Mouse (Mus musculus) cerebellum, adult 18-20 months (tissue): ENCODE results near the gene Fam104a.
A peak's percentile ranks its signal among the peaks of the same experiment; 100 is the strongest.

Source experiments
- DNase-seq, 2 experiments: peaks; one replicate each; pipeline ENCODE4 v3.0.0; 2021

Fam104a gene

DNA sequence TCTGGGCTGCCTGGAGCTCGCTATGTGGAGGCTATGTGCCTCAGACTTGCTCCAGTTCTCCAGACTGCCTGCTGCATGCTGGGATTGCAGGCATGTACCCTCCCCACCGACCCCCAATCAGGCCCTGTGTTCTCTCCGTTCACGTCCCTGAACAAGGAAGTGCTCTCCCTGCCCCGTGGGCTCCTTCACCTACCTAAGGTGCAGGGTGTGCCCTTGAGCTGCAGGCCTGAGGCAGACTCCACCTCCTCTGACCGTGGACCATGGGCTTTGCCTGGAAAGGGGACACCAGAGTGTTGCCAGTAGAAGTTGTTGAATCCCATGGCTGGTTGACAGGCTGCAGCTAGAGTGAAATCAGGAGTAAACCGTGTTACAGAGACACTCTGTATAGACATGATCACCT lies 15.7 kb upstream of the Fam104a start:
- no peak for DNase-seq

DNA sequence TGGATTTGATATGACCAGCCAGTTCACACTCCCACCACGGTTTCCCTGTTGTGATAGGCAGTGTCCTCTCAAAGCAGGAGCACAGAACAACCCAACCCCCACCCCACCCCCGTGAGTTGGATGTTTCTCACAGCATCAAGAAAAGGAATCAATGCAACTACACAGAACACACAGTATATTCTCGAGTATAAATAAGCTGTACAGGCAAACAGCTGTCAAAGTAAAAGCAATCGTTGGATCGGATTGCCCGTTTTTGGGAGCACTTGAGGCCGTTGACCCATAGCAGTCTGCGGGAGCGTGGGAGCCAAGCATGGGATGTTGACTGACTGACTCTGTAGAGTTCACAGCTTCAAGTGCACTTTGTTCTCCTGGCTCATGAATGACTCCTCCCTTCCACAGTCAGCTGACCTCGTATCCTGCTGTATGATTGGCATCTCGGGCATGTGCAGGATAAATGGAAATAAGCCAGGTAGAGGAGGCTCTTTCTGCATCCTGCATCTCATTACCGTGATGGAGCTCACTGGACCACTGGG lies 14.1 kb upstream of the Fam104a start:
- no peak for DNase-seq

DNA sequence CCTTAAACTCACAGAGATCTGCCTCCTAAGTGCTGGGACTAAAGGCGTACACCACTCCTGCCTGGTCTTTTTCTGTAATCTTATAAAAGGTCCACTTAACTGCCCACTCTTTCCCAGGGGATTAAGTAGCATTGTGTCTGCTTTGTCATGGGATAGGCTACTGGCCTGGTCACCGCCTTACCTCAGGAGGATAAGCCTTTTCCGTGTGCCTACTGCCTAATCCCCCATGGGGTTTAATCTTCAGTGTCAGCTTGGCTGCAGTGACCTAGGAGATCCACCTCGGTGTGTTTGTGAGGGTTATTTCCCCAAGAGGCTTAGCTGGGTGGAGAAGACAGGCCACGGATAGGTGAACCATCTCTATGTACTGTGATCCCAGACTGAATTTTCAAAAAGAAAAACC lies 13.6 kb upstream of the Fam104a start:
- no peak for DNase-seq

DNA sequence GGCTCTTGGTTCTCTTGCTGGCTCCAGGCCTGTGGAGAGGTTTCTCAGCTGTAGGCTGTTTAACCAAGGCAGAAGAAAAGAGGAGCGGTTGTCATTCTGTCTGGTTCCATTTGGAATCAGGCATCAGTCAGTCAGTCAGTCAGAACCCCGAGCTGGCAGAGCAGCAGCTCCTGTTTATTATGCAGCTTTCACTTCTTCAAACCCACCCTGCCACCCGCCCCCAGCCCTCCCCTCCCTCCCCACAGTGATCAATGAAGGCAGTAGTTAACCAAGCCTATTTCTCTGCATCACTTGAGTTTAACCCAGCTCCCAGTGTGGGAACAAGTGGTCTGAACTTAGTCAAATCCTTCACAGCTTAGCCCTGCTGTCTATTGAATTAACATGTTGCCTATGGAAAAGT lies 7.9 kb upstream of the Fam104a start:
- DNase-seq, result no peak

DNA sequence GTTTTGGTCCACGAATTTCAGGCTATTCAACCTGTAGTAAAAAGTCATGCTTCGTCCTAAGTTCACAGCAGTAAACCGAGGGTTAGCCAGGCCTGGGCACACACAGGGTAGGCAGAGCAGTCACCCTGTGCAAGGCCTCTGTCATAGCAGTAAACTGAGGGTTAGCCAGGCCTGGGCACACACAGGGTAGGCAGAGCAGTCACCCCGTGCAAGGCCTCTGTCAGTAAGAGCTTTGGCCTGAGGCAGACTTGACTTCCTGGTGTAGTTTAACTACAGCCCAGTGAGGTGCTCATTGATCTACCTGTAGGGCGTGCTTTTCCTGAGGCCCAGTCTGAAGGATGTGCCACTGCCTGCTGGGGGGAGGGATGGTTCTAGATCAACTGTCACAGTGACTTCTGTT lies 7.4 kb upstream of the Fam104a start:
- DNase-seq, result no peak

DNA sequence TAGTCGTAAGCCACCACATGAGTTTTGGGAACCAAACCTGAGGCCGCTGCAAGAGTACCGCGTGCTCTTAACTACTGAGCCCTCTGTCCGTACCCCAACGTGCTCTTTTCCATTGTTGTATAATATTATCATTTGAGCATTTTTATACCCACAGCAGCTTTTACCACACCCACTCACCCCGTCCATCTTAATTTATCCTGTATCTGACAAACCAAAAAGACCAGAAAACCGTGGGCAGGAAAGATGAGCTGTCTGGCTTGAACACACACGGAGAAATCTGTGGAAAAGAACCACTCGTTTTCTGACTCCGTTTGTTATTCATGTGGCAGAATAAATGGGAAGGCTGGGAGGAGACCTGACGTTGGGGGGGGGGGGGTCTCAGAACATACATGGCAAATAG lies 6.6 kb upstream of the Fam104a start:
- DNase-seq, result no peak

DNA sequence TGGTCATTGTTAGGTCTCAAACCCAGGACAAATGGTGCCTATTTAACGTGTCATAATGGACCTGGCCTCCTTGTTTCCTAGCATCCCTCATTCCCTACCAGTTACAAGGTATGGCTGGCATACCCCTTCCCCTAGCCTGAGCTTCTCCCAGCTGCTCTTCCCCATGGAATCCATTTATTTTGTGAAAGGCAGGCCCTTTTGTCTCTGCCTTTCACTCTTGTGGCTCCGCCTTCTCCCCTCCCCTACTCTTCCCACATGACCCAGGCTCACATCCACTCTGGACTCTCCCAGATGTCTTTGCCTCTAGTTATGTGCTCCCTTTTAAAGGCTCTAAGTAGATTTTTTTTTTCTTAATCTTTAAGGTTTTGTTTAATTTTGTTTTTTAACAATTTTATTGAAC lies 3.1 kb upstream of the Fam104a start:
- no peak for DNase-seq

DNA sequence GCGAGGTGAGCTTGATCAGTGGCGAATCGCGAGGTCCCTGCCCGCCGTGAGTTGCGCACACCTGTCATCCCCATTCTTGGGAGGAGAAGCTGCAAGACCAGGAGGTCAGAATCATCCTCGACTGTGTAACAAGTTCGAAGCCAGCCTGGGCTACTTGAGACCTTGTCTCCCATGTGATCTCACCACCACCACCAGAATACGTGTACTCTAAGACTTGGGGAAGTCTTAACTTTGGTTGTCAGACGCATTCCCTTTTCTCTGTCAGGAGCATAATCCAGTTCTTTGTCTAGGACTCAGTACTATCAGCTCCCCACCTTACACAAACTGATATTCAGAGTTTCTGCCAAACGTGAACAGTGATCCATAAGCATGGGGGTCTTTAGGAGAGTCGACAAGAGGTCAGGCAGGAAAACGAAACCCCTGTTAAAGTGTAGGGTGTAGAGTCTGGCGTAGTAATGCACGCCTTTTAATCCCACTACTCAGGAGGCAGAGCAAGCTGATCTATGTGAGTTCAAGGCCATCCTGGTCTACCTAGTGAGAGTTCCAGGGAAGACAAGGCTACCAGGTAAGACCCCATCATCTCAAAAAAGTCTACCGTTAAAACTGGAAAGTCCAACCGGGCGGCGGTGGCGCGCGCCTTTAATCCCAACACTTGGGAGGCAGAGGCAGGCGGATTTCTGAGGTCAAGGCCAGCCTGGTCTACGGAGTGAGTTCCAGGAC lies 912 bp upstream of the Fam104a start:
- no peak for DNase-seq

DNA sequence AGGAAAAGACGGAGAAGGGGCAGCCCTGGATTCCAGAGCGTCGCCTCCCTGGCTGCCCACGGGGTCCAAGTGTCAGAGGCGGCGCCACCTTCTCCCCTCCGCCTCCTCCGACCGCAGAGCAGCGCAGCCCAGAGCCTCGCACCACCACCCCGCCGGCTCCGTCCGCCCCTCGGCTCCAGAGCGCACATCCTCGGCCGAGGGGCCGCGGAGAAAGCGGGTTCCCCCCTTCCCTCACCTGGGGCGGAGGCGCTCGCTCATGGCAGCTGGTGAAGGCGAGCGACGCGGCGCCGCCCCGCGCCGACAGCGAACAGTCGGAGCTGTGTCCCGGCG lies 363 bp downstream of the Fam104a start:
- DNase-seq, result no peak

DNA sequence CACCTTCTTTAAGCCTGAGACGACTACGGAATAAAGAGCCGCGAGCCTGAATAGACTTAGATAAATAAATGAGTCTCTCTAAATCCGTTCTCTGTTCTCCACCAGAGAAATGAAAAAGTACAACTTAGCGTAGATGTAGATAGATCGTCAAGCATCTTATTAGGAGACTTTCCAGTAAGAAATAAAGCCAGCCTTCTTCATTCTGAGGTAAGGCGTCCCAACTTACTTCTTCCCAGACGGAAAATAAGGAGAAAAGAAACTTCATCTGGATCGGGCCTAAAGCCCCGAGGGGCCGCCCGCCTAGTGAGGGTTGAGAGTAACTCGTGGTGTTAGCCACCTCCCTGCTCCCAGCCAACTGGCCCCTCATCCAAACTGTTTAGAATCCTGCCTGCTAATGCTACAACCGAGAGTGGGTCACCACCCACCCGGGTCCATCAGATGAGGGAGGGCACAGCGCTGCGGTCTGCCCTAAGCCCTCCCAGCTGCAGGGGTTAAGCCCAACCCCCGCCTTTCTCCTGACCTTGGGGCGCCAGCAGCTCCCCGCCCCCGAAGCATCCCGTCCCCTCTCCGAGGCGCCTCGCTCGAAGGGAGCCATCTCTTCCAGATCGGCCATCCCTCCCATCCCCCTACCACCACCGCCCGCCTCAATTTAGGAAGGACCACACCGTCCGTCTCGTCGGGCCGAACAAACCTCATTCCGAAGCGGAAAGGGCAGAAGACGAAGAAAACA lies 893 bp downstream of the Fam104a start:
- DNase-seq, result peak; percentile 39 to 40

DNA sequence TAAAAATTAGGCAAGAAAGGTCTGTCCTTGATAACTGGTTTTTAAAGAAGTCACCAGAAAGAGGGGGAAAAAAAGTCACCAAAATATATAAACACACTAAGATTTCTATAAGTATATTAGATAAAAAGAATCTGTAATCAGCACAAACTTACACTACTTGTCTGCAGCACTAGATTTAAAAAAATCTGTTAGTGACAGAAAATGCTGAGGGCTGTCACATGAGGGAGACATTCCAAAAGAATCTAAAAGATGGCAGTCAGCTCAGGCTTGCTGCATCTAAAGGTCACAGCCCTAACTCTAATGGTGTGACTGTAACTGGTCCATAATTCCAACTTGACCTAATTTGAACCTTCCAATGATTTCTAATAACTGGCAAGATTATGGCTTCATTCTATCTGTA lies 2.0 kb downstream of the Fam104a start:
- DNase-seq, result no peak

DNA sequence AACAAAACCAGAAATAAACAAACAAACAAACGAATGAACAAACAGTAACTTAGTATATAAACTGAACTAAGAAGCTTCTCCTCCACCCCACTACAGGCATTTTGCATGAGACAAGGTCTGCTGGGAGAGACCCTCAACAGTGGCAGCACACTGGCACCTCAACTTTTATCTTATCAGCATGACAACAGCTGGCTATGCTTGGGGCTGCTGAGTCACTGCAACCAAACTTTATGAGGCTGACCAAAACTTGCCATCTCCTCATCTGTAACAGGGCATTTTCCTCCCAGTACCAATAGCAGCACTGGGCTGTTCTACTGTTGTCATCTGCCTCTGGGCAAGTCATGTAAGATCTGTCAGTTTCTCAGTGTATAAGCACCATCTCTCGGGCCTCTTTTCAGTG lies 3.0 kb downstream of the Fam104a start:
- no peak for DNase-seq

DNA sequence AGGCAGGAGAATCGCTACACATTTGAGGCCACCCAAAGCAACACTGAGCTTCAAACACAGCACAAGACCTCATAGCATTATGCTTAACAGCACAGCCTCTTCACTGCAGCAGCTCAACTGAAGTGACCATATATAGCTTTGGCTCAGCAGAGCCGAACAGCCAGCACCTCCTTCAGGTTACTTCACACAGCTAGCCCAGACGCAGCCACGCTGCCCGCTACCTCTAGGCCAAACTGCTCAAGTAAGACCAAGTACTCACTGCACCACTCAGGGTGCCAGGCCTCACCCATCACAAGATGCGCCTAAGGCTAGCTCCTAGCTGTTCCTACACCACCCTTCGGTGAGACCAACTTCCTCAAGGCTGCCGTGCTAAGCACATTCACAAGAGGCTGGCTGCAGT lies 5.6 kb downstream of the Fam104a start:
- DNase-seq, result no peak

DNA sequence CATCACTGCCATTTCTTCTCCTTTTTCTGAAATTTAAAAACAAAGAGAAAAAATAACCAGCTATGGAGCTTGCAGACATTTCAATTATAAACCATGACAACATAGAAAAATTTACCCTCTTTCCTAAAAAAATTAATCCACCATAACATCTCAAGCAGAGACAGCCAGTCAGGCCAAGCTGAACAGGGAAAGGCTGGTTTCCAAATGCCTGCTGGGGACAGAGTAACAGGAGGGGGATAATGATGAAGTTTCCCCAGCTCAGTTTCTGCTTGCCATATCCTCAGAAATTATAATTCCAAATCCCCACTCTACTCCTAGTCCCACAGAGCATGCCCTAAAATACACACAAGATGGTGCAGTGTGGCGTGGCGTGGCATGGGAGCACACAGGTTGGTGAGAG lies 6.6 kb downstream of the Fam104a start:
- no peak for DNase-seq

DNA sequence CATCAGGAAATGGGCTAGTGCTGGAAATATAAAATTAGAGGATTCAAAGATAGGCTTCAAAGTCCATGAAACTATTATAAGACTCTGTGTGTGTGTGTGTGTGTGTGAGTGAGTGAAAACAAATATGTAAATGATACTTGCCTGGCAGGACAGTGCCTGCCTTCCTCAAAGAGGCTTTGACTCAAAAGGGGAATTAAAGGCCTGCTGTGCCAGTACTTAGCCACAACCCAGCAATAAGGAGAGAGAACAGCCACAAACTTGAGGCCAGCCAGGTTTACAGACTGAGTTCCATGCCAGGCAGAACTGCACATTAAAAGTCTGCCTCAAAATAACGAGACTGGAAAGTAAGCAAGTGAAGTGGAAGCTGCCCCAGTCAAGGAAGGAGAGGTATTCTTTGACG lies 7.1 kb downstream of the Fam104a start:
- DNase-seq, result no peak

DNA sequence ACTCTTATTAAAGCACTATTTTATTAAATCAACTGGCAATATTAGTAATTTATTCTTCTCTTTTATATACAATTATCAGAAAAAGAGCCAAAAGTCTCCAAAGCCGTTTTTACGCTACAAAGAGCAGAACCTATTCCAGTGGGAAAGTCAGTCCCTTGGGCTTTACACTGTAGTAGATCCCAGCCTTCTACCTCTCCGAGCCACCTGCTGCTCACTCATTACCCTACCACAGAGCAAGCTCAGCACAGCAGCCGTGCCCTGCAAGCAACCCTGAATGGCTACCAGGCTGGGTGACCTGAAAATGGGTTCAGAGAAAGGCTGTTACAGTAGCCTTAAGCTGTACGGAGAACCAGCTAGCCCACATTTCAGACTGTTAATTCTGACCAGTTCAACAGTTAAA lies 9.4 kb downstream of the Fam104a start:
- DNase-seq, result no peak

DNA sequence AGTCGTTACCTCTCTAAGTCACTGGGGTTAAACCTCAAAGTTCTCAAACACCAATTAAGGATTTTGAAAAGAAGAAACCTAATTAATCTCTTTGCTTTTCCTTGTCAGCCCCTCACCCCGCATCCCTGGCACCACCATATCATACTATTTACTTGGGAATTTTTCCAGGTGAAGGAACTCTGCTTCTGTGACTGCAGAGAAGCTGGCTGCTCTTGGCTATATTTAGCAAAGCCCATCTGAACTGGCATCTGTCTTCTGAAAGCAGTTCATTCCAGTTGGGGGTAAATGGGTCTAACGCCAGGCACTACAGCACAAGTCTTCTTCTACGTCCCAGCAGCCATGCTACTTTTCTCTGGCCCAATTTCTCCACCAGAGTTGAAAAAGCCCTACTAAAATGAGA lies 10.3 kb downstream of the Fam104a start:
- DNase-seq, result no peak

DNA sequence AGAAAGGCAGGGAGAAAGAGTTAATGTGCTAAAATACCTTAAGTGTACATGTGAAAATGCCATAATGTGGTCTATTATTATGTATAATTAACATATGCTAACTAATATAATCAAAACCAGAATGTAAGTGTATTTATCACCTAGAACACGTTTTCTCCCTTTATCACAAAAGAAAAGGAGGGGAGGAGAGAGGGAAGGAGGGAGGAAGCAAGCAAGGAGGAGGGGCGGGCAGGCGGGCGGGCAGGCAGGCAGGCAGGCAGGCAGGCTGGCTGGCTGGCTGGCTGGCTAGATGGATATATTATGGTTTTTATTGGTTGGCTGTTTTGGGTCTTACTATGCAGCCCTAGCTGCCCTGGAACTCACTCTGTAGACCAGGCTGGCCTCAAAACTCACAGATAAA lies 14.2 kb downstream of the Fam104a start:
- DNase-seq, result no peak

DNA sequence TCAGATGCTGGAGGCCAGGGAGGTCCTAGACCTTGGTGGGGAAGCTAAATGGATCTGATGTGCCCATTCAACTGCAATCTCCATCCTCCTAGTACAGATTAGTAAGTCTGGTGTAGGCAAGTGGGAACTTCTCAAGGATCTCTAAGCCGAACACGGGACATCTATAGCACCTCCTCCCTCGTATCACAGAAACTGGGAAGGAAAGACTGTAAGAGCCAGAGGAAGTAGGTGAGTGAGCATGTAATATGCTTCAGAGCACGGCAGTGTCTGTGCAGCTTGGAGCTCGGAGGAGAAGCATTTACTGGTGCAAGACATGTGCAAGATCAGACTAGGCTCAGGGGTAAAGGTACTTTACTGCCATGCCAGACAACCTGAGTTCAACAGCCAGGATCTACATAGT lies 15.1 kb downstream of the Fam104a start:
- DNase-seq, result no peak

DNA sequence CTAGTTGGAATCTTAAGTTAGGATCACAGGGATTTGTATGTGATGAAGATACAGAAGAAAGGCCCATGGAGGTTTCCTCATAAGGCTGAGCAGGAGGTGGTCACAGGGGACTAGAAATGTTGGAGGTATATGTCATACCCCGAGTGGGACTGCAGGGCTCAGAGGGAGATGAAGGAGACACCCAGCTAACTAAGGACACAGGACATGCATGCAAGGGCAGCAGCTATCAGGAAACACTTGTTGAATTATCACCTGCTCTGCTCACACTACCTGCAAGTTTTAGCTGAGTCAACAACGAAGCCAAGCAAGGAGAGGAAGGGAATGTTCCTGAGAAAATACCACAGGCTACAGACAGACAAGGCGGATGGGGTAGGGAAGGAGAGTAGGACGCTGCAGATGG lies 16.3 kb downstream of the Fam104a start:
- no peak for DNase-seq

DNA sequence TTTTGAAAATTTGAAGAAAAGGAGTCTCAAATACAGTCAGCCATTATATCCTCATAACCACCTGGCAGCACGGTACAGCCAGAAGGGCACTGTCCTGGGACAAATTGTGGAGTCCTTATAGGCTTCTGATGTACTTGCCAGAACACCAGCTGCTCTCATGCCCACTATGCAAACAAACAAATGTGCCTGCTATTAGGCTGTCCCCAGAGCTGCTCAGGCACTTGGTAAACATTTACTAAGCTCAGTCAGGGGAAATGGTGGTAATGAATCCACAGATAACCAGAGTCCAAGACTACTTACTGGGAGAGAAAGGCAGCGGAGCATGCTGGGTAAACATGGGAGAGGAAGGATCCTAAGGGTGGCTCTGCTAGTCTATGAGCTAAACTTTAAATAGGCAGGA lies 16.8 kb downstream of the Fam104a start:
- no peak for DNase-seq

DNA sequence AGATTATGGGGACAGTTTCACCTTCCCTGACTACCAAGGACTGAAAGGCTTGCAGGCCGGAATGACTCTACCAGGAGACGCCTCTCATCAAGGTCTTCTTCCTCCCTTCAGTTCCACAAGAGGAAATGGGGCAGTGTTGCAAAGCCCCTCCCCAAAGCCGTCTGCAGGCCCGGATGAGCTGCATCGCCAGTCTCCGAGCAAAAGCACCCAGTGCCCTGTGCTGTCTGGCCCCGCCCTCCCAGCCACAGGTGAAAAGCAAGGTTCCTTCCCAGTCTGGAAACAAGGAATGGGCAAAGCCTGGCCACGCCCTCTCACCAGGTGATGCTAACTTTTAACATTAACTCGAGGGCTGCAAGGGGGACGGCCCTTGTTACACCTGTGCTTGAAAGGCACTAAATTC lies 17.3 kb downstream of the Fam104a start:
- no peak for DNase-seq

DNA sequence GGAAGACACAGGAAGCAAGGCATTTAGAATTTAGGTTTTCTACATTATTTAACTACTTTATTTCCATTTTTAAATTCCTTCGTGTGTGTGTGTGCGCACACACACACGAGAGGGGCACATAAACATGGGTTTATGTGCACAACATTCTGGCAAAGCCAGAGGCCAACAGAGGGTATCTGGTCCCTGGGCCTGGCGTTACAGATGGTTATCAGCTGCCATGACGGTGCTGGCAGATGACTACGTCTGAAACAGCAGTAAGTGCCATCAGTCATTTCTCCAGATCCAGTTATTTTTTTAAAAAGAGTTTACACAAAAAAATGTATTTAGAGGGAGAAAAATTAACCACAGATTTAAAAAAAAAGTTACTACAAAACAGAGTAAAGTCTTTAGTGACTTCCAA lies 17.8 kb downstream of the Fam104a start:
- no peak for DNase-seq

DNA sequence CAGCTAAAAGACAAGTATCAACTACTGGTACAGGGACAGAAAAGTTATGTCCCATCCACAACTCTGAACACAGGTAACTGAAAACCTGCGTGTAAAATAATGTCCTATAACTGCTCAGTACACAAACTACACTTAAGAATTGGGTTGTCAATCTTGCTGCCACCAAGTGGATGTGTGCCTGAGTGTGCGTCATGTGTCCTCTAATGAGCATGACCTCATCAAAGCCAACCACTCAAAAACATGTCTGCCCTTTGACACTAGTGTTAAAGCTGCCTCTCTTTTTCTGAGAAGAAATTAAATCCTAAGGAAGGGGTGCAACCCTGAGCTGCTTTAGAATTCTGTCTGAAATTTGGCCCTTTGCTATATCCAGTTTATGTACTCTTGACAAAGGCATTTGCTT lies 19.7 kb downstream of the Fam104a start:
- DNase-seq, result no peak

DNA sequence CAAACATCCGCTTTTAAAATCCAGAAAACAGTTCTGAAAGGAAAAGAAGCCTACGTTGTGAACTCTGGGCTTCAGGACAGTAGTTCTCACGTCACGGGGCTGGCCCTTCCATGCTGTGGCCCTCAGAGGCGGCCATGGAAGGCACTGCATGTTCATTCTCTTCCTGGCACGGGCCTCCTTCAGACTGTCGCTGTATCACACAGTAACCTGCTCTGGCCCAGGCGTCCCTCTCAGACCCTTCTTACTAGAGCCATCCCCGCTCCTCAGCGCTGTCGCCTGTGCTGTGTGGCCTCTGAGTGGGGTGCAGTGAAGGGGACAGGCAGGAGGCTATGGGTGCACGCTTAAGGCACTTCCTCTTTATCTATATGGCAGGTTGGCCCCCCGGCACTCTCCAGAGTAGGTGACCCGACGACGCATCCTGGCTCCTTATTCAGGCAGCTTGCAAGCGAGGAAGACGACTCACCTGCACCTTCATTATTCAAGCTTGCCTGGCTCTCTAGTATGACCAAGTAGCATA lies 22.1 kb downstream of the Fam104a start:
- DNase-seq, result no peak
